Mouse (Mus musculus) small intestine, adult 2 months (tissue): ENCODE results near the gene Fam187a.

Source experiments
- CTCF ChIP-seq: fragments of 200-500 bp; IDR thresholded peaks from 2 replicates; pipeline ENCODE4 v1.5.1; 2012; ENCODE audit warnings: low read depth, mild to moderate bottlenecking, control low read depth, inconsistent platforms, low read length, moderate library complexity, mixed read lengths; ENCODE audit not compliant: insufficient replicate concordance, insufficient read length; ENCODE audit errors: extremely low read depth
- POLR2A ChIP-seq: fragments of 200-500 bp; IDR thresholded peaks from 2 replicates; pipeline ENCODE4 v1.6.1; 2012; ENCODE audit warnings: low read depth, mild to moderate bottlenecking, control low read depth, inconsistent platforms, low read length, moderate library complexity

- no peak for TF ChIP-seq CTCF
- no peak for TF ChIP-seq POLR2A
These were observed 9.7 kb downstream of the Fam187a start for GRCm38 (mm10) chr11:102894716-102895115.
